Mouse (Mus musculus): ENCODE data around the gene Rbfox1.

Rbfox1 gene

GRCm38 (mm10) chr16:6919681-6920080 is 1034.5 kb downstream of the Rbfox1 start:
- no peak for DNase-seq (ENCODE audit: low spot score)

- no peak for DNase-seq (ENCODE audit: low spot score)
Observed at GRCm38 (mm10) chr16:6927661-6928060, 1042.5 kb downstream of the Rbfox1 start.

DNA sequence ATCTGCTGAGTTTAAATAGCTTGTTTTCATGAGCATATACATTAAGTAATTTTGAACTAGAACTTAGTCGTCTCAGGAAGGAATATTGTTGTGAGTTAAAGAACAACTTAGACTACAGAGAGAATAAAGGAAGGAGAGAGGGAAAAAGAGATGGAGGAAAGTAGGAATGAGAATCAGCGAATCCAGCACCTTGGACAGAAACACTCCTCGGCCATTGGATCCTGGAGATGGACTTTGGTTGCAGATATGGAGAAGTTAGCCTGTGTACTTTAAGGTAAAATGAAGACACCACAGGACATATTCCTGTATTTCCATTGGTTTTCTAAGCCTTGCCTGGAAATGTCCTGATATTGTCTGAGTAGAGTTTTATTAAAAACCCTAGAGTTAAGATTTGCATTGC is 1045.6 kb downstream of the Rbfox1 start:
- no peak for DNase-seq (ENCODE audit: low spot score)

GRCm38 (mm10) chr16:6946151-6946550 is 1061.0 kb downstream of the Rbfox1 start:
- DNase-seq (ENCODE audit: low spot score) = no peak

DNA sequence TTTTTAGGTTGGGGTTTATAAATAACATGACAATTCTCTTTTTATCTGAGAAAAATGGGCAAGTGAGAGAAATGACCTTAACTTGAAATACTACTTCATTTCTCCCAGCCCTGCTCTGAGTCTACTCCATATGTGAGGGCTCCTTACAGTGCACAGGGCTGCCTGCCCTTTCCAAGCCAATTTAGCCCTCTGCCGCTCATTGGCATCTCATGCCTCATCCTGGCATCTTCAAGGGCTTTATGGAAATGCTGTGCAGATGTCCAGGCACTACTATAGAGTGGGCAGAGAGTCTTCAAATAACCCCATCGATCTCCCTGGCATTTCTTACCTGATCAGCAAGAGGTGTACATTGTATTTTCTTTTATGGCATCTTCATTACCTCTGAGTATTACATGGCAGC is 1064.5 kb downstream of the Rbfox1 start:
- no peak for DNase-seq (ENCODE audit: low spot score)

GRCm38 (mm10) chr16:6955102-6955675 is 1070.0 kb downstream of the Rbfox1 start:
- no peak for DNase-seq (ENCODE audit: low spot score)

- DNase-seq (ENCODE audit: low spot score) = no peak
Observed at GRCm38 (mm10) chr16:6961931-6962379, 1076.8 kb downstream of the Rbfox1 start.

DNA sequence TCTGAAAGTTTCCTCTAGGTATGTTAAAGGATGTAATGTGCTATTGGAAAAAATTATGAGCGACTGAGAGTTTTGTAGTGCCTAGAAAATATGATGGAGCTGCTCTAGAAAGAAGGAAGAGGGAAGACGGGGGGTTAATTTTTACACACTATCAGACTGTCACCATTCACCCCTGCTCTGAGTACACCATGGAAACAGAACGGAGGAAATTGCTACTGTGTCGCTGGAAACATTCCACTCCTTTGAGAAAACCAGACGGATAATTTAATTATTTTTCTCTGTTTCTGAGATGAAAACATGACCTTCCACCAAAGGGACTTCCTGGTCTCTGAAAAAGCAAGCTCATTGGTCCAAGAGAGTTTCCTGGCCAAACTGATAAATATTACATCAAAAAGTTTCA is 1077.4 kb downstream of the Rbfox1 start:
- no peak for DNase-seq (ENCODE audit: low spot score)

DNA sequence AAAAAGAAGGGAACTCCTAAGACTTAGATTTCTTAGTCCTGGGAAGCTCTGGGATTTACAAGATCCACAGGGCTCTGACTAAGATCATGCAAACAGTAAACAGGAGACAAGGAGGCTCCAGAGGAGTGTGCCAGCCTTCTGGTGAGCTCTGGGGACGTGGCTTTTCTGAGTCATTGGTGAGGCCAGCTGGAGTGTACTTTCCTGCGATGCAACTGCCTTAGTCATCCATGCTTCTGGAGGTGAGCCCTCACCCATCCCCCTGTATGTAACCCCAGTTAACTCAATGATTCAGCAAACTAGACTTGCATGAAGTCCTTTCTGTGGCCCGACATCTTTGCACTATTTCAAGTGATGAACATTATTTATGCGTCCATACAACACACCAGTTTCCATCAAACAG is 1078.4 kb downstream of the Rbfox1 start:
- DNase-seq (ENCODE audit: low spot score) = no peak

DNA sequence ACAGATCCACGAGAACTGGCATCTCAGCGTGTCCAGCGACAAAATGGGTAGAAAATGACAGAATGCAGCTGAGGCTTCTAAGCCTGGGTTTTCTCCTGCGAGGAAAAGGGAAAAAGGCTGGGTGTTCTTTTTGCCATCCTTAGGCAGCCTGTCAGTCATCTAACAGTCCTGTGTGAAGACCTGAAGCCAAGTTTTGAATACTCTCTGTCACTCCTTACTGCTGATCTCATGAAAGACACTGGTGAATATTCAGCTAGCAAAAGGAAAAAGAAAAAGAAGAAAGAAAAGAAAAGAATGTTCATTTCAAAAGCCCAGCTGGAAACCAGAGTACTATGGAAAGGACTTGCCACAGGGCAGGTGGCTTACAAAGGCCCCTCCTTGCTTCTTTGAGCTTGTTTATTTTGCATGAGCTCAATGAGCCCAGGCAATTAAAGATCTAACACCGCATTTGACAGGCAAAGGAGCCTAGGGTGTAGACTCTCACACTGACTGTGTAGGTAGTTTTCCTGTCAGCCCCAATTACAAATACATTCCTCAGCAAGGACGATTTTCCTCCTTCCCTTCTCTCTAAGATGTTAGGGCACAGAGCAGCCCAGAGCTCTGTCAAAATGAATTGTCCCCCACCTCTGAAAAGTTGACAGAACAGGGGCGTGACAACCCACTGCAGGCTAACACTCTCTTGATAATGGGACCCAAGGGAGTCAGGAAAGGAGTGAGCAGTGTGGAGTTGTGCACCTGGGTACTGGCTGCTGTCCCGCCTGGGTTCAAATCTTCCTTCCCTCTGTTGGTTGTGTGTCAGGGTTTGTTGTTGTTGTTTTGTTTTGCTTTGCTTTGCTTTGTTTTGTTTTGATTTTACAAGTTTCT is 1079.8 kb downstream of the Rbfox1 start:
- no peak for DNase-seq (ENCODE audit: low spot score)

GRCm38 (mm10) chr16:6969986-6970385 is 1084.8 kb downstream of the Rbfox1 start:
- no peak for DNase-seq (ENCODE audit: low spot score)

DNA sequence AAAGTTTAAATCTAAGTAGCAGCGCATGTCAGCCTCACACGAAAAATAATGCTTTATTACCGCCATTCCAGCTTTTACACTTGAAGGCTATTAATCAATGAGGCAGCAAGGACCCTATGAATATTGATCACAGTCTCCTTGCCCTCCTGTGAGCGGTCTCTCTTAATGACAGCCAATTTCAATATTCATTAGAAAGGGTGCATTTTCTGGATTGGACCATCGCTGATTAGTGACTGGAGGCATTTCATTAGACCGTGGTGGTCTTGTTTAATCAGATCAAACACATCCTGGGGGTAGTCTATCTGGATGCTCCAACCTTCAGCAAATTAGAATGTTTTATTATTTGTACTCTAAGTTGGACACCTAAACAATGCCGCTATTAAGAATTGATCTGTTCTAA is 1091.2 kb downstream of the Rbfox1 start:
- DNase-seq (ENCODE audit: low spot score) = no peak

DNA sequence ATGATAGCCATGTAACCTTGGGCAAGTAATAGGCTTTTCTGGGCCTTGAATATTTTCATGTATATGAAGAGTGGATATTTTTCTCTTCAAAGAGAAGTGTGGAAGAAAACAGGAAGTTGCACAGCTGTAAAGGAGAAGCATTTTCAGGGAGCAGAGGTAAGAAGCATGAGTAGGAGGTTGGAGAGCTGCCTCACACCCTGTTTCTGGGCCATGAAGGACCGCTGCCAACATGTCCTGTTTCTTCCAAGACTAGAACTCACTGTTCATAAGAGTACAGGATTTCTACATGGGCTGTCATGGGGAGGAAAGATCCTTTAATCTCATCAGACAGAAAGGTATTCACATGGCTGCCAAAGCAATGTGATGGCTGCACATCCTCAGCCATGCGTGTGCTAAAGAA is 1098.8 kb downstream of the Rbfox1 start:
- DNase-seq (ENCODE audit: low spot score) = no peak

DNA sequence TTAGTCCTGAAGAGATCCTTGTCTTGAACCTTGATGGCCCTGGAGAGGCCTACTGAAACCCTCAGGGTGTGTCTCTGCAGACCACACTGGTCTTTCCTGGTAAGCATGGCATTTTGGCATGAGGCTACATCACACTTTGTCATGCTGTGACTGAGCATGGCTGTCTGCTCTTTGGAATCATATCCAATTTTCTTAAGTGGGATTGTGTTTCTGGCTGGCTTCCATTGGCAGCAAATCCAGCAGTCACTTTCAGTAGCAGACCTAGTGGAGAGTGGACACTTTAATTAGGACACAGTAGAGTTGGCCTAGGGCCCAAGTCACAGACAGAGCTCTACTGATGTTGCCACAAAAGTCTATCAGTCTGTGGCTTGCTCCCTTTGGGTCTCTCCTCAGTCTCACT is 1100.9 kb downstream of the Rbfox1 start:
- no peak for DNase-seq (ENCODE audit: low spot score)

GRCm38 (mm10) chr16:6986494-6986893 is 1101.3 kb downstream of the Rbfox1 start:
- DNase-seq (ENCODE audit: low spot score) = no peak

DNA sequence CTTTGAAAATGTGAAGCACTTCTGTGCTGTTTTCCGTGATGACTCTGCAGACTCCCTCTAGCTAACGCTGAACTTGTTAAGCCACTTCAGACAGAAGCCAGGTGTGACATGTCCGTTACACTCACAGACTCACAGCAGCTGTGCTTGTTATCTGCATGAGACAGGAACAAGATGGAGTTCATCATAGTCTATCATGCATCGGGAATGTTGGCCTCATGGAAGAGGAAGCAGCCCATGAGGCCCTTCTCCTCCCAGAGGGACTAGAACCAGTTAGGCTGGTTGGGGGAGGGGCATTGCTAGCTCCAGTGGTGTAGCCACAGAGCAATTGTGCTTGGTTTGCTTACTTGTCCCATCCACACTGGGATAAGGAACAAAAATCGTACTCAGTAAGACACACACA is 1107.1 kb downstream of the Rbfox1 start:
- no peak for DNase-seq (ENCODE audit: low spot score)

- DNase-seq (ENCODE audit: low spot score) = no peak
Observed at GRCm38 (mm10) chr16:6993180-6993579, 1108.0 kb downstream of the Rbfox1 start.

GRCm38 (mm10) chr16:6997109-6997508 is 1112.0 kb downstream of the Rbfox1 start:
- no peak for DNase-seq (ENCODE audit: low spot score)

DNA sequence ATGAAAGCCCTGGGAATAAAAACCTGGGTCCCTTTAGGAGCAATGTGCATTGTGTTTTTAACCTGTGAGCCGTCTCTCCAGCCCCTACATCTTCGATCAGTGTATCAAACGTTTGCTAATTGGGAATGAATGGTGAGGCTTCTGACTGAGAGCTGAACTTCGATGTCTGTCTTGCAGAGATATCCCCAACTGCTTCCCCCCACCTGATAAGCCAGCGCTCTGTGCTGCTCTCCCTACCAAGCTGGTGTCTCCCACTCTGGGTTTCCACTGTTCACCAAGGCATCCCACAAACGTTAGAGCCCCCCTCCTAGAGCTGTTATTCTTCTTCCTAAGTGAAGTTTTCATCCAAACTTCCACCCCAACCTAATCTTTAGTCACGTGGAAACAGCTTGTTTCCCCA is 1112.7 kb downstream of the Rbfox1 start:
- no peak for DNase-seq (ENCODE audit: low spot score)

- no peak for DNase-seq (ENCODE audit: low spot score)
Observed at GRCm38 (mm10) chr16:7004565-7004964, 1119.4 kb downstream of the Rbfox1 start.

- no peak for DNase-seq (ENCODE audit: low spot score)
Observed at GRCm38 (mm10) chr16:7005478-7005877, 1120.3 kb downstream of the Rbfox1 start.

GRCm38 (mm10) chr16:7017310-7017709 is 1132.2 kb downstream of the Rbfox1 start:
- DNase-seq (ENCODE audit: low spot score) = no peak

GRCm38 (mm10) chr16:7034231-7034630 is 1149.1 kb downstream of the Rbfox1 start:
- DNase-seq (ENCODE audit: low spot score) = no peak

GRCm38 (mm10) chr16:7036566-7036965 is 1151.4 kb downstream of the Rbfox1 start:
- DNase-seq (ENCODE audit: low spot score) = no peak

Measured in ovary, postnatal 10 days (tissue).